Mouse (Mus musculus) liver, postnatal 0 days (tissue): ENCODE results near the gene Kdelr1.
A peak's percentile ranks its signal among the peaks of the same experiment; 100 is the strongest.

ENCODE experiments used
- CTCF ChIP-seq: sonication (generic); IDR thresholded peaks from 2 replicates; pipeline ENCODE4 v1.5.1; 2016; ENCODE audit warnings: antibody characterized with exemption, low read depth
- EP300 ChIP-seq: IDR thresholded peaks from 2 replicates; pipeline ENCODE4 v1.6.1; 2016; ENCODE audit warnings: antibody characterized with exemption, low read depth, mild to moderate bottlenecking

- TF ChIP-seq CTCF (0 out of 2 replicates have a peak, but pooled peaks have one; percentile 13), EP300 (no peak)
These were observed 43.8 kb downstream of the Kdelr1 start for GRCm38 (mm10) chr7:45916056-45917003.
